Mouse (Mus musculus): ENCODE results near the gene Degs2.

Degs2 gene

GRCm38 (mm10) chr12:108653358-108654335 is 48.5 kb downstream of the Degs2 start:
- DNase-seq (ENCODE audit: low read depth, low spot score): no peak

GRCm38 (mm10) chr12:108651053-108651660 is 51.0 kb downstream of the Degs2 start:
- DNase-seq (ENCODE audit: low read depth, low spot score): no peak

GRCm38 (mm10) chr12:108647784-108648183 is 54.3 kb downstream of the Degs2 start:
- no peak for DNase-seq (ENCODE audit: low read depth, low spot score)

GRCm38 (mm10) chr12:108646234-108646633 is 55.9 kb downstream of the Degs2 start:
- no peak for DNase-seq (ENCODE audit: low read depth, low spot score)

GRCm38 (mm10) chr12:108642019-108642418 is 60.1 kb downstream of the Degs2 start:
- DNase-seq (ENCODE audit: low read depth, low spot score): no peak

- no peak for DNase-seq (ENCODE audit: low read depth, low spot score)
Observed at GRCm38 (mm10) chr12:108639126-108639525, 63.0 kb downstream of the Degs2 start.

GRCm38 (mm10) chr12:108637440-108637839 is 64.7 kb downstream of the Degs2 start:
- no peak for DNase-seq (ENCODE audit: low read depth, low spot score)

- DNase-seq (ENCODE audit: low read depth, low spot score): no peak
Observed at GRCm38 (mm10) chr12:108635501-108635900, 66.6 kb downstream of the Degs2 start.

GRCm38 (mm10) chr12:108634031-108634430 is 68.1 kb downstream of the Degs2 start:
- no peak for DNase-seq (ENCODE audit: low read depth, low spot score)

- DNase-seq (ENCODE audit: low read depth, low spot score): no peak
Observed at GRCm38 (mm10) chr12:108632501-108632900, 69.6 kb downstream of the Degs2 start.

GRCm38 (mm10) chr12:108630741-108631688 is 71.1 kb downstream of the Degs2 start:
- DNase-seq (ENCODE audit: low read depth, low spot score): no peak

GRCm38 (mm10) chr12:108629556-108629955 is 72.6 kb downstream of the Degs2 start:
- DNase-seq (ENCODE audit: low read depth, low spot score): no peak

Data from embryo, embryonic 11.5 days (tissue).